Mouse (Mus musculus) G1E (cell line): ENCODE measurements around the gene Ahnak2.

Source experiments
- CTCF ChIP-seq: IDR thresholded peaks from 2 replicates; pipeline ENCODE4 v1.5.1; 2012; ENCODE audit warnings: low read depth, low read length, inconsistent platforms, mixed read lengths
- TAL1 ChIP-seq: conservative IDR thresholded peaks from 2 replicates; pipeline ENCODE4 v1.6.1; 2012; ENCODE audit warnings: low read depth, low read length, inconsistent platforms, mixed read lengths

DNA sequence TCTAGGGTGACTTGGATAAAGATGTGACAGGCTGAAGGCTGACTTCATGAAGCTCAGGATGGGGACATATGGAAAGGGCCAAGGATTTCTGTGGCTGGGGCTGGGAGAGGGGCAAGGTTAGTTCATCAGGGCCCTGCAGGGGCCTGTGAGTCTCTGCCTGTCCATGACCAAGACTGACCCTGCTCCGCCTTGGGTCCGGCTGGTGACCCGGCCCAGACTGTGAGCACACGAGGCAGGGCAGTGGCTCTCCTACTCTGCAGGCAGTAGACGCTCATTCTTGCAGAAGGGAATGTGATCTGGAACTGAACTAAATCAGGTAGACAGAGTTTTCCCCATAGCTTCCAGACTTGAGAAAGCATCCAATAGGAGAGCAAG is 5.7 kb upstream of the Ahnak2 start:
- no peak for TF ChIP-seq CTCF
- no peak for TF ChIP-seq TAL1
